ENCODE assay signal across 30 mouse cellular contexts in genomic region chr15:67036341-67036740, GRCm38 (mm10).
A peak's percentile ranks its signal among the peaks of the same experiment; 100 is the strongest.
DNase-seq lines count a peak whose midpoint lies in the region; ATAC-seq and TF ChIP-seq lines count a peak whose summit lies in the region.
"Had no signal": no experiment of that assay in that cellular context is flagged by ENCODE, and none has a peak within 500 bp of the region (broad histone marks: within the 10 kb centered on the region; RNA-seq: fewer than 3 reads in every experiment).

No protein-coding gene starts in this region.

- H3K27ac ChIP-seq in heart, embryonic 13.5 days (replicated peaks), result peak overlapping the region; percentile 25; the same call in 1 of the 2 replicates
- no peak overlapping the region for H3K27ac ChIP-seq in heart, adult 2 months
- peak overlapping the region; percentile 68; the same call in 1 of the 2 replicates for H3K27ac ChIP-seq in heart, embryonic 16.5 days (ENCODE audit: low read length)
- H3K27ac ChIP-seq in heart, embryonic 10.5 days, result no peak overlapping the region
- H3K27ac ChIP-seq: embryonic facial prominence, embryonic 10.5 days; embryonic facial prominence, embryonic 13.5 days; forebrain, embryonic 12.5 days; forebrain, embryonic 15.5 days; hindbrain, embryonic 10.5 days; hindbrain, embryonic 13.5 days; intestine, embryonic 15.5 days; kidney, embryonic 15.5 days had no signal

- DNase-seq in heart, adult 2 months, result no peak
- no peak for DNase-seq in heart, embryonic 10.5 days (ENCODE audit: low spot score)
- DNase-seq in MEL-GATA-1-ER (ENCODE audit: extremely low read depth, low read depth), result peak; percentile 73
- DNase-seq in cerebellum, postnatal 25 days, result no peak
- DNase-seq: adrenal gland, adult 2 months; adrenal gland, postnatal 14 days; cerebellum, adult 11-12 months; cerebellum, adult 9-10 months; cerebellum, postnatal 14 days; embryo, embryonic 11 days; gastrocnemius, postnatal 25 days; heart, postnatal 10 days; kidney, adult 11 months; kidney, adult 8-10 months; kidney, postnatal 10 days had no signal

- TF ChIP-seq CTCF in heart, adult 2 months (IDR thresholded peaks at IDR 0.05), result no peak

- no peaks in the 10 kb centered on the region for H3K36me3 ChIP-seq in heart, embryonic 13.5 days
- H3K36me3 ChIP-seq in heart, adult 2 months (ENCODE audit: control insufficient read depth, insufficient read depth, low read length), result no peaks in the 10 kb centered on the region
- no peaks in the 10 kb centered on the region for H3K36me3 ChIP-seq in heart, embryonic 16.5 days (ENCODE audit: control insufficient read depth, insufficient read depth)
- no peaks in the 10 kb centered on the region for H3K36me3 ChIP-seq in heart, embryonic 10.5 days
- H3K36me3 ChIP-seq: embryonic facial prominence, embryonic 10.5 days; embryonic facial prominence, embryonic 13.5 days; forebrain, embryonic 12.5 days; forebrain, embryonic 15.5 days; hindbrain, embryonic 10.5 days; hindbrain, embryonic 13.5 days; intestine, embryonic 15.5 days; kidney, embryonic 15.5 days had no signal

- ATAC-seq in heart, embryonic 13.5 days (ENCODE audit: extremely low read depth, insufficient number of reproducible peaks, low FRiP score, low TSS enrichment), result no peak
- no peak; the same call in 1 of the 2 replicates for ATAC-seq in heart, embryonic 16.5 days (replicated peaks; ENCODE audit: extremely low read depth, insufficient read depth, low FRiP score)
- 0 out of 2 replicates have a peak, but pooled peaks have one; percentile 9 for ATAC-seq in granulocyte monocyte progenitor cell, adult 5-6 weeks (replicated peaks; ENCODE audit: poor library complexity, severe bottlenecking)
- ATAC-seq: CD4-positive, CD25-positive, alpha-beta regulatory T cell, adult 4 months; forebrain, embryonic 15.5 days; hindbrain, embryonic 16.5 days; intestine, embryonic 15.5 days; Patski had no signal

- H3K4me1 ChIP-seq in heart, embryonic 13.5 days, result peaks cover 44% of the 10 kb centered on the region
- H3K4me1 ChIP-seq in heart, adult 2 months (ENCODE audit: control insufficient read depth, insufficient read depth, low read length), result no peaks in the 10 kb centered on the region
- peaks cover 28% of the 10 kb centered on the region for H3K4me1 ChIP-seq in heart, embryonic 16.5 days (ENCODE audit: control insufficient read depth, insufficient read depth, low read length)
- peaks cover 35% of the 10 kb centered on the region for H3K4me1 ChIP-seq in heart, embryonic 10.5 days

- 28% methylated on average over 2 of the region's 2 CpGs for WGBS in heart, embryonic 13.5 days
- 51% methylated on average over 2 of the region's 2 CpGs for WGBS in heart, adult 2 months
- 37% methylated on average over 2 of the region's 2 CpGs for WGBS in heart, embryonic 16.5 days
- 44% methylated on average over 2 of the region's 2 CpGs for WGBS in heart, embryonic 10.5 days

- TF ChIP-seq EP300 in heart, adult 2 months (IDR thresholded peaks at IDR 0.05; ENCODE audit: insufficient read depth, low read depth, low read length), result no peak

- H3K79me2 ChIP-seq in heart, adult 2 months (replicated peaks; ENCODE audit: control insufficient read depth, insufficient read depth, low read length), result no peaks in the 10 kb centered on the region

- no peak overlapping the region for H3K4me3 ChIP-seq in heart, embryonic 13.5 days
- no peak overlapping the region for H3K4me3 ChIP-seq in heart, adult 2 months
- no peak overlapping the region for H3K4me3 ChIP-seq in heart, embryonic 16.5 days (ENCODE audit: low read length)
- no peak overlapping the region for H3K4me3 ChIP-seq in heart, embryonic 10.5 days
- H3K4me3 ChIP-seq: embryonic facial prominence, embryonic 10.5 days; embryonic facial prominence, embryonic 13.5 days; erythroblast, embryonic 14.5 days; forebrain, embryonic 12.5 days; forebrain, embryonic 15.5 days; hindbrain, embryonic 10.5 days; hindbrain, embryonic 13.5 days; intestine, embryonic 15.5 days; kidney, embryonic 15.5 days had no signal

- intact Hi-C loops in heart, adult 2 months (cut with DNase I), result no loop called here

- H3K9me3 ChIP-seq in heart, embryonic 13.5 days, result no peaks in the 10 kb centered on the region
- H3K9me3 ChIP-seq in heart, embryonic 16.5 days (replicated peaks; ENCODE audit: control insufficient read depth, low read length), result no peaks in the 10 kb centered on the region
- H3K9me3 ChIP-seq in heart, embryonic 10.5 days, result no peaks in the 10 kb centered on the region
- H3K9me3 ChIP-seq: embryonic facial prominence, embryonic 10.5 days; embryonic facial prominence, embryonic 13.5 days; forebrain, embryonic 12.5 days; forebrain, embryonic 15.5 days; hindbrain, embryonic 10.5 days; hindbrain, embryonic 13.5 days; intestine, embryonic 15.5 days; kidney, embryonic 15.5 days had no signal

- H3K27me3 ChIP-seq in heart, embryonic 13.5 days (replicated peaks), result no peaks in the 10 kb centered on the region; the same call in 1 of the 2 replicates
- no peaks in the 10 kb centered on the region for H3K27me3 ChIP-seq in heart, adult 2 months (ENCODE audit: control insufficient read depth, insufficient read depth, low read length)
- H3K27me3 ChIP-seq in heart, embryonic 16.5 days (ENCODE audit: control insufficient read depth, insufficient read depth, low read length), result no peaks in the 10 kb centered on the region
- no peaks in the 10 kb centered on the region for H3K27me3 ChIP-seq in heart, embryonic 10.5 days (ENCODE audit: insufficient read depth, poor library complexity, severe bottlenecking)
- H3K27me3 ChIP-seq: forebrain, embryonic 12.5 days; forebrain, embryonic 15.5 days; hindbrain, embryonic 13.5 days; intestine, embryonic 15.5 days; kidney, embryonic 15.5 days; Patski had no signal

- H3K9ac ChIP-seq in heart, embryonic 13.5 days, result no peak overlapping the region
- no peak overlapping the region for H3K9ac ChIP-seq in heart, adult 2 months (ENCODE audit: low read depth, low read length)
- no peak overlapping the region for H3K9ac ChIP-seq in heart, embryonic 16.5 days (ENCODE audit: low read length)
- H3K9ac ChIP-seq: embryonic facial prominence, embryonic 13.5 days; forebrain, embryonic 12.5 days; forebrain, embryonic 15.5 days; hindbrain, embryonic 13.5 days; intestine, embryonic 15.5 days; kidney, embryonic 15.5 days had no signal

- no peak for TF ChIP-seq POLR2A in heart, adult 2 months (IDR thresholded peaks at IDR 0.05; ENCODE audit: insufficient read depth, low read depth, low read length)

- H3K4me2 ChIP-seq in heart, embryonic 13.5 days, result no peak overlapping the region
- H3K4me2 ChIP-seq in heart, embryonic 16.5 days (ENCODE audit: low read depth, low read length), result no peak overlapping the region
- H3K4me2 ChIP-seq: embryonic facial prominence, embryonic 13.5 days; forebrain, embryonic 12.5 days; forebrain, embryonic 15.5 days; hindbrain, embryonic 13.5 days; intestine, embryonic 15.5 days; kidney, embryonic 15.5 days had no signal

Comparison
In these comparisons a context has a peak if more than half of its experiments do, and no peak if none do; other contexts are left out.
1. H3K27ac ChIP-seq: peak in heart, embryonic 13.5 days (single experiment) and heart, embryonic 16.5 days (single experiment); none in heart, adult 2 months (single experiment) and heart, embryonic 10.5 days (single experiment).